Mouse (Mus musculus) T-helper 17 cell (primary cell): Measurements from ENCODE around the gene Cacng8.

Source experiments
- in situ Hi-C, 2 experiments: fragments of 300-600 bp; cut with MboI, MseI; formaldehyde crosslinking; loops; 1 replicate in 1 of 2; 2 replicates in 1 of 2; pipeline ENCODE4 v1.15.1; 2025; ENCODE audit warnings: high pct_unique_total_duplicates in 2 of 2

The Cacng8 gene

GRCm38 (mm10) chr7:3425141-3425540 is 34.7 kb downstream of the Cacng8 start:
- in situ Hi-C loops: no loop called here

GRCm38 (mm10) chr7:3430161-3430560 is 39.7 kb downstream of the Cacng8 start:
- in situ Hi-C loops: no loop called here

- in situ Hi-C loops: no loop called here
These were observed 41.6 kb downstream of the Cacng8 start for GRCm38 (mm10) chr7:3432066-3432465.

- in situ Hi-C loops: no loop called here
These were observed 47.5 kb downstream of the Cacng8 start for GRCm38 (mm10) chr7:3437941-3438340.

GRCm38 (mm10) chr7:3439984-3440383 is 49.5 kb downstream of the Cacng8 start:
- in situ Hi-C loops: loop anchor here in 1 of 2 experiments (5.0 kb wide), 1 partner anchor 103 kb away; no protein-coding TSS in a partner anchor

GRCm38 (mm10) chr7:3440526-3440925 is 50.0 kb downstream of the Cacng8 start:
- in situ Hi-C loops: loop anchor here in 1 of 2 experiments (5.0 kb wide), 1 partner anchor 103 kb away; no protein-coding TSS in a partner anchor

- in situ Hi-C loops: loop anchor here in 1 of 2 experiments (5.0 kb wide), 1 partner anchor 105 kb away; no protein-coding TSS in a partner anchor
These were observed 52.1 kb downstream of the Cacng8 start for GRCm38 (mm10) chr7:3442476-3443062.

GRCm38 (mm10) chr7:3444678-3445077 is 54.2 kb downstream of the Cacng8 start:
- in situ Hi-C loops: loop anchor here in 1 of 2 experiments (5.0 kb wide), 1 partner anchor 107 kb away; no protein-coding TSS in a partner anchor

- in situ Hi-C loops: no loop called here
These were observed 56.1 kb downstream of the Cacng8 start for GRCm38 (mm10) chr7:3446584-3446983.

GRCm38 (mm10) chr7:3447026-3447425 is 56.5 kb downstream of the Cacng8 start:
- in situ Hi-C loops: no loop called here

GRCm38 (mm10) chr7:3448737-3449454 is 58.4 kb downstream of the Cacng8 start:
- in situ Hi-C loops: no loop called here

- in situ Hi-C loops: no loop called here
These were observed 60.2 kb downstream of the Cacng8 start for GRCm38 (mm10) chr7:3450671-3451070.

GRCm38 (mm10) chr7:3451161-3451560 is 60.7 kb downstream of the Cacng8 start:
- in situ Hi-C loops: no loop called here

- in situ Hi-C loops: no loop called here
These were observed 62.5 kb downstream of the Cacng8 start for GRCm38 (mm10) chr7:3452821-3453485.

GRCm38 (mm10) chr7:3453486-3454183 is 63.2 kb downstream of the Cacng8 start:
- in situ Hi-C loops: no loop called here

GRCm38 (mm10) chr7:3457111-3457840 is 66.8 kb downstream of the Cacng8 start:
- in situ Hi-C loops: no loop called here

- in situ Hi-C loops: no loop called here
These were observed 67.3 kb downstream of the Cacng8 start for GRCm38 (mm10) chr7:3457841-3458217.

GRCm38 (mm10) chr7:3460261-3460660 is 69.8 kb downstream of the Cacng8 start:
- in situ Hi-C loops: no loop called here

GRCm38 (mm10) chr7:3463306-3463705 is 72.8 kb downstream of the Cacng8 start:
- in situ Hi-C loops: no loop called here
